Mouse (Mus musculus) small intestine, adult 10 weeks (tissue): Measurements from ENCODE around the gene Rpl36. TPM values are rescaled to one million over a fixed set of nuclear protein-coding genes. Genes with fewer than 3 reads are reported as not detected.

Experiments
- polyA plus RNA-seq: library from polyadenylated mRNA; stranded (reverse); fragments of 350-450 nt; fragmentation: Illumina TruSeq; extraction: RNeasy Lipid Tissue Mini Kit (QIAGEN cat#74804); gene quantifications from one replicate; pipeline ENCODE4 v1.2.3, GENCODE M21; 2014; ENCODE audit warnings: low replicate concordance

Gene Rpl36
- not detected for polyA plus RNA-seq

GRCm38 (mm10) chr17:56613236-56613844 is at the start of gene Rpl36:
Gene Rpl36 (plus strand): TSS chr17:56613416.

GRCm38 (mm10) chr17:56584257-56585130 is 28.7 kb upstream of the Rpl36 start, which contains the start of the genes Safb2 and Safb:
Gene Safb2 (minus strand): TSS chr17:56584585.
Gene Safb (plus strand): TSS chr17:56584825.

GRCm38 (mm10) chr17:56609452-56610171 is 3.6 kb upstream of the Rpl36 start, which contains the start of gene 2410015M20Rik:
Gene 2410015M20Rik (minus strand): TSS chr17:56609771.

GRCm38 (mm10) chr17:56626754-56627470 is 13.7 kb downstream of the Rpl36 start, which contains the start of gene Lonp1:
Gene Lonp1 (minus strand): TSS chr17:56626887.

GRCm38 (mm10) chr17:56627530-56628277 is 14.5 kb downstream of the Rpl36 start, which contains the start of gene Catsperd:
Gene Catsperd (plus strand): TSS chr17:56628143.

Other genes with a start within 250 kb of the Rpl36 start
- gene Ptprs, start 136.9 kb upstream of the Rpl36 start, polyA plus RNA-seq: 0.37 TPM
- not detected for gene Znrf4, start 101.0 kb upstream of the Rpl36 start, polyA plus RNA-seq
- gene Gm20219, start 59.0 kb upstream of the Rpl36 start, polyA plus RNA-seq: 0.45 TPM
- gene Safb2, start 28.8 kb upstream of the Rpl36 start, polyA plus RNA-seq: 33.0 TPM
- gene Safb, start 28.6 kb upstream of the Rpl36 start, polyA plus RNA-seq: 8.7 TPM
- 1.7 TPM for gene 2410015M20Rik, start 3.6 kb upstream of the Rpl36 start, polyA plus RNA-seq
- 1.2 TPM for gene Lonp1, start 13.5 kb downstream of the Rpl36 start, polyA plus RNA-seq
- gene Catsperd, start 14.7 kb downstream of the Rpl36 start, polyA plus RNA-seq: 0.26 TPM
- 0.89 TPM for gene Ranbp3, start 59.9 kb downstream of the Rpl36 start, polyA plus RNA-seq
- gene Ndufa11, start 104.4 kb downstream of the Rpl36 start, polyA plus RNA-seq: not detected
- 3.3 TPM for gene Vmac, start 104.6 kb downstream of the Rpl36 start, polyA plus RNA-seq
- gene Nrtn, start 144.1 kb downstream of the Rpl36 start, polyA plus RNA-seq: not detected
- gene Dus3l, start 151.3 kb downstream of the Rpl36 start, polyA plus RNA-seq: 1.4 TPM
- not detected for gene Prr22, start 156.8 kb downstream of the Rpl36 start, polyA plus RNA-seq
- gene Rfx2, start 217.6 kb downstream of the Rpl36 start, polyA plus RNA-seq: 0.11 TPM